Mouse (Mus musculus) embryo, embryonic 9.5 days (tissue): ENCODE results near the gene Sec24d.
"Not testable (repeated sequence)": the region's sequence is repeated elsewhere in the genome, so short reads cannot be mapped to it uniquely, and the experiment has no call there.

Experiments
- DNase-seq: peaks from one replicate; pipeline ENCODE4 v3.0.0-alpha.2; 2017; ENCODE audit errors: extremely low spot score

Sec24d gene

GRCm38 (mm10) chr3:123338666-123339195 is 71.5 kb downstream of the Sec24d start:
- no peak for DNase-seq

- no peak for DNase-seq
These were observed 73.8 kb downstream of the Sec24d start for GRCm38 (mm10) chr3:123341049-123341448.

- DNase-seq: no peak
These were observed 76.4 kb downstream of the Sec24d start for GRCm38 (mm10) chr3:123343690-123344089.

- DNase-seq: no peak
These were observed 81.0 kb downstream of the Sec24d start for GRCm38 (mm10) chr3:123348080-123348802.

- no peak for DNase-seq
These were observed 83.3 kb downstream of the Sec24d start for GRCm38 (mm10) chr3:123350602-123351001.

GRCm38 (mm10) chr3:123351519-123351918 is 84.3 kb downstream of the Sec24d start:
- no peak for DNase-seq

GRCm38 (mm10) chr3:123353183-123353582 is 85.9 kb downstream of the Sec24d start:
- peak; percentile 24 for DNase-seq

- DNase-seq: no peak
These were observed 86.4 kb downstream of the Sec24d start for GRCm38 (mm10) chr3:123353661-123354060.

GRCm38 (mm10) chr3:123354388-123354787 is 87.1 kb downstream of the Sec24d start:
- no peak for DNase-seq

GRCm38 (mm10) chr3:123356377-123356991 is 89.2 kb downstream of the Sec24d start:
- no peak for DNase-seq

GRCm38 (mm10) chr3:123366820-123367219 is 99.6 kb downstream of the Sec24d start:
- not testable (repeated sequence) for DNase-seq

- no peak for DNase-seq
These were observed 101.9 kb downstream of the Sec24d start for GRCm38 (mm10) chr3:123369161-123369560.

GRCm38 (mm10) chr3:123370927-123371326 is 103.7 kb downstream of the Sec24d start:
- DNase-seq: no peak

- peak; percentile 57 for DNase-seq
These were observed 104.7 kb downstream of the Sec24d start for GRCm38 (mm10) chr3:123371766-123372535.

- DNase-seq: no peak
These were observed 109.3 kb downstream of the Sec24d start for GRCm38 (mm10) chr3:123376562-123376961.

GRCm38 (mm10) chr3:123384435-123384834 is 117.2 kb downstream of the Sec24d start:
- no peak for DNase-seq

- no peak for DNase-seq
These were observed 117.8 kb downstream of the Sec24d start for GRCm38 (mm10) chr3:123385118-123385485.

- DNase-seq: peak; percentile 94
These were observed 118.4 kb downstream of the Sec24d start, which contains the start of gene Mettl14 for GRCm38 (mm10) chr3:123385486-123386156. Gene Mettl14, minus strand, starts transcription at chr3:123386108.

GRCm38 (mm10) chr3:123386157-123386780 is 119.0 kb downstream of the Sec24d start:
- DNase-seq: not testable (repeated sequence)

GRCm38 (mm10) chr3:123391180-123391579 is 123.9 kb downstream of the Sec24d start:
- no peak for DNase-seq

- DNase-seq: no peak
These were observed 128.4 kb downstream of the Sec24d start for GRCm38 (mm10) chr3:123395611-123396010.
